Mouse (Mus musculus) megakaryocyte, embryonic 14.5 days (primary cell): ENCODE results near the gene Smtnl2.

ENCODE experiments used
- FLI1 ChIP-seq: IDR thresholded peaks from 2 replicates; pipeline ENCODE4 v1.6.1; 2012; ENCODE audit warnings: low read length, inconsistent platforms, mixed read lengths
- GATA1 ChIP-seq: IDR thresholded peaks from 3 replicates; pipeline ENCODE4 v1.6.1; 2012; ENCODE audit warnings: mixed read lengths, low read length, inconsistent platforms, borderline replicate concordance

DNA sequence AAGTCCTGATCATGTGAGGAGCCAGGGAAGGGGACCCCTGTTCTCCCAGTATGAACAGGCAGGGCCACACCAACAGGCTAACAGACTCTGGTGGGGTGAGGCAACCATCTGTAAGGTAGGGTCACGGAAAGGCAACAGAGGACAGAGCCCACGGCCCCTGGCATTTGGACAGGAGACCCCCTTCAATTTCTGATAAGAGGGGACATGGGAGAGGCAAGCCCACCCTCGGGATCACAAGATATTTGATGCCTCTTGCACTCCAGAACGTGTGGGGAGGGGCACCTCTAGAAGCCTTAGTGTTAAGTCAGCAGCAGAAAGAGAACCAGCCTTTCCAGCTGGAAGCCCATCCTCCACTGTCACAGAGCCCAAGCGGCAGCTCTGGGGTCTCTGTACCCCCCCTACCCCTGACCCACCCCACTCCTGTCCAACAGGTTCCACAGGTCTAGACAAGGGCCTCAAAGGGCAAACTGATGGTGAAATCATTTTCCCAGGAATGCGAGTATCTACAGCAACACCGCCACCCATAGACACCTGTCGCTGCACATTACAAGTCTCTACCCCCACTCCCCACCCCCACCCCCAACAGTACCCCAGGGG, 5.3 kb downstream of the Smtnl2 start:
- TF ChIP-seq GATA1 (no peak), FLI1 (no peak)
